Mouse (Mus musculus) hindbrain, embryonic 16.5 days (tissue): ENCODE data around the gene Hk1. TPM values are rescaled to one million over a fixed set of nuclear protein-coding genes. Genes with fewer than 3 reads are reported as not detected.

Source experiments
- ATAC-seq: fragments of 200-750 bp; cut with Nextera tagmentation; 2 replicates; pipeline ENCODE4 v1.8.0; 2017; ENCODE audit warnings: moderate TSS enrichment, moderate library complexity
- H3K27ac ChIP-seq: fragments of 300-500 bp; sonication (generic); 2 replicates; pipeline ENCODE4 v1.5.1; 2014; ENCODE audit warnings: low read depth, mild to moderate bottlenecking, control low read depth, low read length, moderate library complexity
- H3K27me3 ChIP-seq: fragments of 300-500 bp; sonication (generic); replicated peaks from 2 replicates; pipeline ENCODE4 v1.6.1; 2014; ENCODE audit warnings: low read length; ENCODE audit not compliant: control insufficient read depth, insufficient read depth
- H3K36me3 ChIP-seq: fragments of 300-500 bp; sonication (generic); 2 replicates; pipeline ENCODE4 v1.6.1; 2014; ENCODE audit warnings: mild to moderate bottlenecking, low read length, moderate library complexity, mixed read lengths; ENCODE audit not compliant: control insufficient read depth, insufficient read depth
- H3K4me1 ChIP-seq: fragments of 300-500 bp; sonication (generic); 2 replicates; pipeline ENCODE4 v1.6.1; 2014; ENCODE audit warnings: low read depth, low read length; ENCODE audit not compliant: control insufficient read depth, insufficient read depth
- H3K4me2 ChIP-seq: fragments of 300-500 bp; sonication (generic); 2 replicates; pipeline ENCODE4 v1.6.1; 2014; ENCODE audit warnings: mild to moderate bottlenecking, low read length, control low read depth, moderate library complexity
- H3K4me3 ChIP-seq: fragments of 300-500 bp; sonication (generic); 2 replicates; pipeline ENCODE4 v1.5.1; 2014; ENCODE audit warnings: mild to moderate bottlenecking, low read length, control low read depth, moderate library complexity
- H3K9ac ChIP-seq: fragments of 300-500 bp; sonication (generic); 2 replicates; pipeline ENCODE4 v1.6.1; 2014; ENCODE audit warnings: low read depth, mild to moderate bottlenecking, control low read depth, low read length, moderate library complexity
- H3K9me3 ChIP-seq: fragments of 300-500 bp; sonication (generic); 2 replicates; pipeline ENCODE4 v1.6.1; 2014; ENCODE audit warnings: mild to moderate bottlenecking, low read length, moderate library complexity; ENCODE audit not compliant: control insufficient read depth
- WGBS: fragments of 180-500 bp; shearing (Covaris S2); extraction: QIAGEN DNeasy Blood & Tissue Kit; methylation state at CpG from one replicate; pipeline ENCODE4 v1.1.7; 2014; 5-methylcytosine and 5-hydroxymethylcytosine counted together
- polyA plus RNA-seq: library from polyadenylated mRNA; unstranded; fragments of >200 nt; fragmentation: Nextera tagmentation; extraction: Ambion mirVana; gene quantifications from 2 replicates; pipeline ENCODE4 v1.2.1, GENCODE M21; 2015

Gene Hk1
- polyA plus RNA-seq = 161 and 164 TPM in 2 replicates

DNA sequence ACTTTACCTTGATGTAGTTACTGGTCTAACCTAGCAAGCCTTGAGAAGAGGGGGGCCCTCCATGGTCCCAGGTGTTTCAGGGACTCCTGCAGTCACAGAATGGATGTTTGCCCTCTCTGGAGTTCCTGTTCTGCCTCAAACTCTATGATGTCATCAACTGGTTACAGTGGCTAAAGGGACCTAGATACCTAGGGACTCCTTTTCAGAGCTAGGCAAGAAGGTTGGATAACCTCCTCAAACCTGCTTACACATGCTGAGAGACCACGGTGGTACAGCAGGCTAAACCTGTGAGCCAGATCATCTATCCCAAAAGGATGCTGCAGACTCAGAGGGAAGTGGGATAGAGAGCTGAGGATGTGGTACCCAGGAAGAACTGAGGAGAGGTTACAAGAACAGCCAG is at the start of gene Hk1:
Gene Hk1, minus strand, starts transcription at position 101 of the 400 bp plus-strand sequence.
- H3K4me1 ChIP-seq = no peaks in the 10 kb centered on the region
- H3K4me3 ChIP-seq = no peak within 1 kb of the TSS
- no peaks in the 10 kb centered on the region for H3K9me3 ChIP-seq
- no peaks in the 10 kb centered on the region for H3K27me3 ChIP-seq
- no peak within 1 kb of the TSS for H3K27ac ChIP-seq
- 79% methylated on average over 1 of the region's 1 CpGs for WGBS
- no peaks in the 10 kb centered on the region for H3K36me3 ChIP-seq
- ATAC-seq = no peak
- no peak within 1 kb of the TSS for H3K4me2 ChIP-seq
- no peak within 1 kb of the TSS for H3K9ac ChIP-seq

- Histone ChIP-seq H3K9ac (no peak overlapping the region), H3K4me3 (no peak overlapping the region), H3K4me1 (no peaks in the 10 kb centered on the region), H3K9me3 (no peaks in the 10 kb centered on the region), H3K4me2 (no peak overlapping the region), H3K36me3 (peaks cover 13% of the 10 kb centered on the region), H3K27ac (no peak overlapping the region), H3K27me3 (no peaks in the 10 kb centered on the region)
- 56% methylated on average over 9 of the region's 9 CpGs for WGBS
- ATAC-seq = peak; percentile 28; the same call in 1 of the 2 replicates
These were observed 45.6 kb upstream of the Hk1 start for GRCm38 (mm10) chr10:62425081-62425871.

- H3K4me3 ChIP-seq = no peak within 1 kb of the TSS
- H3K36me3 ChIP-seq = no peaks in the 10 kb centered on the region
- 36% methylated on average over 15 of the region's 15 CpGs for WGBS
- no peaks in the 10 kb centered on the region for H3K27me3 ChIP-seq
- H3K9me3 ChIP-seq = no peaks in the 10 kb centered on the region
- no peak within 1 kb of the TSS for H3K9ac ChIP-seq
- ATAC-seq = no peak
- H3K27ac ChIP-seq = no peak within 1 kb of the TSS
- no peak within 1 kb of the TSS for H3K4me2 ChIP-seq
- H3K4me1 ChIP-seq = peaks cover 2% of the 10 kb centered on the region; the same call in 1 of the 2 replicates
These were observed 42.5 kb upstream of the Hk1 start, which contains the start of gene Hkdc1 for GRCm38 (mm10) chr10:62422255-62422654. Gene Hkdc1, minus strand, starts transcription at chr10:62422491.

GRCm38 (mm10) chr10:62421127-62421526 is 41.4 kb upstream of the Hk1 start:
- Histone ChIP-seq H3K36me3 (no peaks in the 10 kb centered on the region), H3K9me3 (no peaks in the 10 kb centered on the region), H3K4me1 (peaks cover 2% of the 10 kb centered on the region; the same call in 1 of the 2 replicates), H3K9ac (no peak overlapping the region), H3K4me3 (no peak overlapping the region), H3K4me2 (no peak overlapping the region), H3K27ac (no peak overlapping the region), H3K27me3 (no peaks in the 10 kb centered on the region)
- peak; percentile 43; the same call in 1 of the 2 replicates for ATAC-seq
- WGBS = 70% methylated on average over 3 of the region's 3 CpGs

- ATAC-seq = no peak
- H3K36me3 ChIP-seq = no peaks in the 10 kb centered on the region
- H3K4me1 ChIP-seq = peaks cover 2% of the 10 kb centered on the region; the same call in 1 of the 2 replicates
- H3K4me2 ChIP-seq = no peak overlapping the region
- H3K9me3 ChIP-seq = no peaks in the 10 kb centered on the region
- WGBS = 79% methylated on average over 6 of the region's 6 CpGs
- H3K4me3 ChIP-seq = no peak overlapping the region
- H3K27me3 ChIP-seq = no peaks in the 10 kb centered on the region
- H3K27ac ChIP-seq = no peak overlapping the region
- H3K9ac ChIP-seq = no peak overlapping the region
These were observed 40.7 kb upstream of the Hk1 start for GRCm38 (mm10) chr10:62420399-62420798.

DNA sequence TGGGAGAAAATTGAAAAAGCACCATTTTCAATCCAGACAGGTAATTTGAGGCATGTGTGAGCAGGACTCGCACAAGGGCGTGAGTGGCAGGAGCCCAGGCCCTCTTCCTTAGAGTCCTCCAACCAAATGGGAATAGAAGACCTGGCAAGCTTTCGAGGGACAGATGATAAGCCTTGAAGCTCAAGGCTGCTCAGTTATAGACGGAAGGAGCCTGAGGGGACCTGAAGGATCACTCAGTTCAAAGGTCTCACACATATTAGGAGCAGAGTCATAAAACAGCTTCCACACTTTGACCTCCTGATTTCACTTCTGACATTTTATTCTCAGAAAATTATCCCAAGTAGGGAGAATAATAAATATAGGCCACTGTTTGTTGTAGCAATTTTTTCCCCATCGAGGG is 39.7 kb upstream of the Hk1 start:
- no peak overlapping the region for H3K4me2 ChIP-seq
- H3K36me3 ChIP-seq = no peaks in the 10 kb centered on the region
- no peak overlapping the region for H3K4me3 ChIP-seq
- ATAC-seq = no peak
- 81% methylated on average over 5 of the region's 5 CpGs for WGBS
- H3K9me3 ChIP-seq = no peaks in the 10 kb centered on the region
- no peaks in the 10 kb centered on the region for H3K27me3 ChIP-seq
- H3K27ac ChIP-seq = no peak overlapping the region
- no peak overlapping the region for H3K9ac ChIP-seq
- peaks cover 2% of the 10 kb centered on the region; the same call in 1 of the 2 replicates for H3K4me1 ChIP-seq

- H3K9ac ChIP-seq = no peak overlapping the region
- peaks cover 2% of the 10 kb centered on the region; the same call in 1 of the 2 replicates for H3K4me1 ChIP-seq
- no peak for ATAC-seq
- WGBS = 46% methylated on average over 7 of the region's 7 CpGs
- H3K36me3 ChIP-seq = no peaks in the 10 kb centered on the region
- no peaks in the 10 kb centered on the region for H3K9me3 ChIP-seq
- H3K4me3 ChIP-seq = no peak overlapping the region
- H3K27me3 ChIP-seq = no peaks in the 10 kb centered on the region
- H3K27ac ChIP-seq = no peak overlapping the region
- H3K4me2 ChIP-seq = no peak overlapping the region
These were observed 39.2 kb upstream of the Hk1 start for GRCm38 (mm10) chr10:62418831-62419356.

DNA sequence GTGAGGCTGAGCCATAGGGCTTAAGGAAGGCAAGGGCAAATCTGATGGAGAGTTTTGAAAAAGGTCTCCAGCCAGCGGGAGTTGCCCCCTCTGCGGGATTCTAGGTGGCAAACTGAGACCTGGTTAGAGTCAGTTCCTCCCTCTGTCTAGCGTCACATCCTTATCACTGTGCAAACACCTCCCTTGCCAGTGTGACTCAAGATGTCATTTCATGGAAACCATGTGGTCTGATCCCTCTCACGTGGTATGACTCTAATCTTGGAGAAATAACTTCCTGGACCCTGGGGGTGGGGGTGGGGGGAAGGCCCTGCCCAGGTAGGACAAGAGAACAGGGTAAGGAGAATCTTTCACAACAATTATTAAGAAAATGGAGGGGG is 33.9 kb upstream of the Hk1 start:
- 56% methylated on average over 4 of the region's 4 CpGs for WGBS
- Histone ChIP-seq H3K4me3 (no peak overlapping the region), H3K9ac (no peak overlapping the region), H3K4me1 (no peaks in the 10 kb centered on the region), H3K9me3 (no peaks in the 10 kb centered on the region), H3K4me2 (no peak overlapping the region), H3K27ac (no peak overlapping the region), H3K27me3 (no peaks in the 10 kb centered on the region), H3K36me3 (no peaks in the 10 kb centered on the region)
- no peak for ATAC-seq

- H3K9me3 ChIP-seq = no peaks in the 10 kb centered on the region
- H3K4me3 ChIP-seq = no peak overlapping the region
- no peak overlapping the region for H3K27ac ChIP-seq
- H3K9ac ChIP-seq = no peak overlapping the region
- H3K4me2 ChIP-seq = no peak overlapping the region
- H3K27me3 ChIP-seq = no peaks in the 10 kb centered on the region
- ATAC-seq = no peak
- no peaks in the 10 kb centered on the region for H3K36me3 ChIP-seq
- no peaks in the 10 kb centered on the region for H3K4me1 ChIP-seq
- 46% methylated on average over 8 of the region's 8 CpGs for WGBS
These were observed 33.3 kb upstream of the Hk1 start for GRCm38 (mm10) chr10:62412906-62413605.
